Mouse (Mus musculus): ENCODE data around the gene Mgat3.

- TF ChIP-seq POLR2A (IDR thresholded peaks at IDR 0.05; ENCODE audit: extremely low read depth, insufficient read depth, low read length) (no peak), CTCF (IDR thresholded peaks at IDR 0.05; ENCODE audit: low read depth, low read length) (no peak)
These were observed 32.6 kb downstream of the Mgat3 start for GRCm38 (mm10) chr15:80206057-80206565.
